Mouse (Mus musculus): Measurements from ENCODE around the gene Stk24. TPM values are rescaled to one million over a fixed set of nuclear protein-coding genes. Genes with fewer than 3 reads are reported as not detected.

Stk24 gene
- total RNA-seq, 2 experiments from 2014 or later: 73.4 to 97.1 TPM

Other genes with a start within 250 kb of the Stk24 start
- gene Slc15a1, start 125.2 kb upstream of the Stk24 start, total RNA-seq (2015): not detected in 2 replicates
- not detected in 2 replicates for gene Slc15a1, start 125.2 kb upstream of the Stk24 start, total RNA-seq (2017)